Mouse (Mus musculus) Patski (cell line): ENCODE results near the gene Phkg2. TPM values are rescaled to one million over a fixed set of nuclear protein-coding genes. Genes with fewer than 3 reads are reported as not detected.

Experiments used
- ATAC-seq: fragments of 100-300 bp; one replicate; pipeline ENCODE4 v1.8.0; 2021
- CTCF ChIA-PET: fragments of 350-600 bp; sonication (Branson Sonifier 250); formaldehyde crosslinking; loops from one replicate; lab custom pipeline; 2022; ENCODE audit warnings: inconsistent platforms; lab: Charles Lee
- POLR2A ChIA-PET: fragments of 350-600 bp; sonication (Branson Sonifier 250); formaldehyde crosslinking; loops from one replicate; lab custom pipeline; 2022; ENCODE audit warnings: antibody characterized with exemption, inconsistent platforms; lab: Charles Lee
- DNase-seq: peaks from one replicate; pipeline ENCODE4 v3.0.0-alpha.2; 2011; ENCODE audit warnings: low read depth, low spot score
- H3K27me3 ChIP-seq: fragments of 371-371 bp; one replicate; pipeline ENCODE4 v1.5.1; 2021
- CTCF ChIP-seq: fragments of 100-300 bp; IDR thresholded peaks from one replicate; pipeline ENCODE4 v1.5.1; 2021
- in situ Hi-C: fragments of 300-500 bp; cut with MboI; formaldehyde crosslinking; loops from 3 replicates; pipeline ENCODE4 v1.11.1; 2018; ENCODE audit warnings: low pct_unique_long_range_greater_than_20kb, mixed read lengths
- polyA plus RNA-seq: library from polyadenylated mRNA; unstranded; gene quantifications from one replicate; pipeline ENCODE4 v1.2.3, GENCODE M21; 2021

Phkg2 gene
- polyA plus RNA-seq, 1 experiment from 2014 or later, result 48.6 TPM

DNA sequence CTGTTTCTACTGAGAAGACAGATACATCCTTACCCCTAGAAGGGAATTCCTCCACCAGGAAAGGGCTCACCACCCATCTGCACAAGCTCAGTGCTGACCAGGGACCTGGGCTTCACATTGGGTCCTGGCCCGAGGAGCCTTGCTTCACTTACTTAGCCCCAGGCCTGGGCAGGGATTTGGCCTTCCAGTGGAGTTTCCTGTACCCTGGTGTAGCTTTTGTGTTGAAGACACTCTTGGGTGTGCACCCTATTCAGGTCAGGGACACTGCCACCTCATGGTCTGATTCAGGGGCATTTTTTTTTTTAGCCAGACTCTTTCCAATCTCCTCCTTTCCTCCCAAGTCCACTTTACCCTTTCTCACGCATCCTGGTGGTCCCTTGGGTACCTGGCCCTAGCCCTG is 29.8 kb downstream of the Phkg2 start:
- in situ Hi-C loops, result no loop called here
- no peak for ATAC-seq
- no peak for TF ChIP-seq CTCF
- POLR2A ChIA-PET, result interaction anchor here (2.2 to 2.5 kb wide), 2 partner anchors 11 kb away, joined by 7 read pairs; no protein-coding TSS in a partner anchor
- H3K27me3 ChIP-seq, result no peaks in the 10 kb centered on the region
- CTCF ChIA-PET, result interaction anchor here (0.9 to 1.4 kb wide), 2 partner anchors 11 to 13 kb away, joined by 3 read pairs; partner anchors contain the start of gene Zfp629
- DNase-seq, result no peak

DNA sequence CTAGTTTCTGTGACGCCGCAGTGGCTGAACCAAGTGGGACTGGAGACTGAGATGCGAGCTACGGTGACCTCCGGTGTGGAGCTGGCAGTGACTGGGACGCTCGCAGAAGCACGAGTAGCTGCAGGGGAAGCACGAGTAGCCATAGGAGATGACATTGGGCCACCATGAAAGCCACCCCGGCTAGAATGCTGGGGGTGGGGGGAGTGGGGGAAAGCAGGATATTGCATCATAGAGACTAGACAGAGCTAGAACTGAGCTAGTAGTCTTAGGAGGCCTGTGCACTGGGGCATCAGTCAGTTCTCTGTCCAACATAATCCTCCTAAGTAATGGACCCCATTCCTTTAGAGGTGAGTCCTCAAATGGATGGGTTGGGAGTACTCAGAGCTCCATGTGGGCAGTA is 31.1 kb downstream of the Phkg2 start:
- DNase-seq (no peak), ATAC-seq (no peak)
- in situ Hi-C loops, result no loop called here
- CTCF ChIA-PET, result interaction anchor here (1.5 kb wide), 1 partner anchor 14 kb away, joined by 3 read pairs; no protein-coding TSS in a partner anchor
- H3K27me3 ChIP-seq, result no peaks in the 10 kb centered on the region
- POLR2A ChIA-PET, result interaction anchor here (0.9 to 2.2 kb wide), 3 partner anchors 8 to 12 kb away, joined by 3 to 7 read pairs (median 4); no protein-coding TSS in a partner anchor
- TF ChIP-seq CTCF, result no peak

DNA sequence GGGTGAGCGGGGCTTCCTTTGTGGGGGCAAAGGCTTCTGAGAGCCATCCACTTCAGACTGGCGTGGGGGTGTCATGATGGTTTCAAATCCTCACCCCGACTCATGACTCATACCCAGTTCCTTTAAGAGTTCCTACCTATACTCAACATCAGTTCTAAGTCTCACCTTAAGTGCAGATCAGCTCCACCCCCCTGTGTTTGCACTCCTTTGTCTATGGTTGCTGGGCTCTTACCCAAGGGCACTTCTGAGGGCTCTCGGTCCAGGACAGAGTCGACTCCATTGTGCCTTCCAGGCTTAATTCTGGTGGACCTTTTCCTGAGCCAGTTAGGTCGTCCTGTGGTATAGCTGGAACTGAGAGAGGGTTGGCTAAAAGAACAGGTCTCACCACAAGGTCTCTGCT is 34.0 kb downstream of the Phkg2 start:
- ChIA-PET CTCF (no interaction called here), POLR2A (interaction anchor here (0.5 kb wide), 1 partner anchor 132 kb away, joined by 4 read pairs; no protein-coding TSS in a partner anchor)
- DNase-seq (no peak), ATAC-seq (no peak)
- in situ Hi-C loops, result no loop called here
- TF ChIP-seq CTCF, result no peak
- H3K27me3 ChIP-seq, result no peaks in the 10 kb centered on the region

DNA sequence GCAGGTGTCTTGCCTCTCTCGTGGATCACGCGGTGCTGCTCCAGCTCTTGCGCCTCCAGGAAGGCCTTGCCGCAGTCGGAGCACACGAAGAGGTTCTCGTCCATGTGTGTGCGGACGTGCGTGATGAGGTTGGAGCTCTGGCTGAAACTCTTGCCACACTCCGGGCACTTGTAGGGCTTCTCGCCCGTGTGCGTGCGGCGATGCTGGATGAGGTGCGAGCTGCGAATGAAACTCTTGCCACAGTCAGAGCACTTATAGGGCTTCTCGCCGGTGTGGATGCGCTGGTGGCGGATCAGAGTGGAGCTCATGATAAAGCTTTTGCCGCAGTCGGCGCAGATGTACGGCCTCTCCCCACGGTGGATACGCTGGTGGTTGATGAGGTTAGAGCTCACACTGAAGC is 37.9 kb downstream of the Phkg2 start:
- ChIA-PET CTCF (interaction anchor here (0.9 kb wide), 1 partner anchor 12 kb away, joined by 3 read pairs; no protein-coding TSS in a partner anchor), POLR2A (no interaction called here)
- TF ChIP-seq CTCF, result no peak
- in situ Hi-C loops, result no loop called here
- DNase-seq, result no peak
- ATAC-seq, result no peak
- H3K27me3 ChIP-seq, result no peaks in the 10 kb centered on the region

DNA sequence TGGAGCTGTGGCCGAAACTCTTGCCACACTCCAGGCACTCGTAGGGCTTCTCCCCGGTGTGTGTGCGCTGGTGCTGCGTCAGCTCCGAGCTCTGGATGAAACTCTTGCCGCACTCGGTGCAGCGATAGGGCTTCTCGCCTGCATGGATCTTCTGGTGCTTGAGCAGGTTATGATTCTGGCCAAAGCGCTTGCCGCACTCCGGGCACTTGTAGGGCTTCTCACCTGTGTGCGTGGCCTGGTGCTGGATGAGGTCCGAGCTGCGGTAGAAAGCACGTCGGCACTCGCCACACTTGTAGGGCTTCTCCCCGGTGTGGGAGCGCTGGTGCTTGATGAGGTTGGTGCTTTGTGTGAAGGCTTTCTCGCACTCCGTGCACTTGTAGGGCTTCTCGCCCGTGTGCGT is 38.4 kb downstream of the Phkg2 start:
- in situ Hi-C loops, result no loop called here
- ATAC-seq, result no peak
- TF ChIP-seq CTCF, result no peak
- H3K27me3 ChIP-seq, result no peaks in the 10 kb centered on the region
- ChIA-PET POLR2A (no interaction called here), CTCF (no interaction called here)
- no peak for DNase-seq

DNA sequence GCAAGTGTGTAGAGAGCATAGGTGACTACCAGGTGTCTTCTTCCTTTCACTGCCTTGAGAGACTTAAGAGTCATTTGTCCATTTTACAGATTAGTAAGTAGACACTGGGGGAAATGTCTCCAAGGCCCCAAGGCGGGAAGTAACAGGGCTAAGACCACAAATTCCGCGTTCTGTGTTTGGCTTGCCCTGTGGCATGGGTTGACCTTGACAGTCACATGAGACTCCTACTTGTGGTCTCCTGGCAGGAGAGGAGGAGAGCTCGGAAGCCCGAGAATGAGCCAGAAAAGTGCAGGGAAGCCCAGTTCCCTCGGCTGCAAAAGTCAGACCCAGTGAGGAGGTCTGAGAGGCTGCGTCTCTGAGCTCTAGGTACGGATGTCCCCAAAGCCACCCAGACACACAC is 40.4 kb downstream of the Phkg2 start:
- in situ Hi-C loops, result no loop called here
- ChIA-PET POLR2A (interaction anchor here (0.6 to 1.6 kb wide), 2 partner anchors 9 to 49 kb away, joined by 3 to 7 read pairs; no protein-coding TSS in a partner anchor), CTCF (interaction anchor here (1.1 to 1.4 kb wide), 2 partner anchors 26 to 43 kb away, joined by 3 to 4 read pairs; no protein-coding TSS in a partner anchor)
- ATAC-seq, result no peak
- no peak for TF ChIP-seq CTCF
- no peak for DNase-seq
- no peaks in the 10 kb centered on the region for H3K27me3 ChIP-seq

DNA sequence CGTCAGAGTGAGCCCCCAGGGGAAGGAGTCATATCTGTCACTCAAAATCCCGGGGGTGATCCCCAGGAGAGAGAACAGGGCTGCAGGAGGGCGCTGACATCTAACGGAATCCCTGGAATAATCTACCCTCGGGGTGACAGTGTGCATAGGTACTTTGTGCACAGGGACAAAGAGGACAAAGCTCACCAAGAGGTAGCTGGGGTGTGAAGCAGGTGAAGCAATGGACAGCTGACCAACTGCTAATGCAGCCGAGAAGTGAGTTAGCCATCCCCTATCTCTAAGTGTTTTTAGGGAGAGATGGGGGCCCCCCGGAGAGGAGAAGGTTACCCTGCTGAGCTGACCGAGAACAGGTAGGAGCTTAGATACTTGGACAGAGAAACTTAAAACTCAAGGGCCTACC is 41.0 kb downstream of the Phkg2 start:
- ChIA-PET CTCF (interaction anchor here (1.1 kb wide), 1 partner anchor 43 kb away, joined by 3 read pairs; no protein-coding TSS in a partner anchor), POLR2A (interaction anchor here (0.8 to 1.6 kb wide), 2 partner anchors 10 to 23 kb away, joined by 4 to 7 read pairs; no protein-coding TSS in a partner anchor)
- H3K27me3 ChIP-seq, result no peaks in the 10 kb centered on the region
- DNase-seq (no peak), ATAC-seq (no peak)
- in situ Hi-C loops, result no loop called here
- TF ChIP-seq CTCF, result no peak

DNA sequence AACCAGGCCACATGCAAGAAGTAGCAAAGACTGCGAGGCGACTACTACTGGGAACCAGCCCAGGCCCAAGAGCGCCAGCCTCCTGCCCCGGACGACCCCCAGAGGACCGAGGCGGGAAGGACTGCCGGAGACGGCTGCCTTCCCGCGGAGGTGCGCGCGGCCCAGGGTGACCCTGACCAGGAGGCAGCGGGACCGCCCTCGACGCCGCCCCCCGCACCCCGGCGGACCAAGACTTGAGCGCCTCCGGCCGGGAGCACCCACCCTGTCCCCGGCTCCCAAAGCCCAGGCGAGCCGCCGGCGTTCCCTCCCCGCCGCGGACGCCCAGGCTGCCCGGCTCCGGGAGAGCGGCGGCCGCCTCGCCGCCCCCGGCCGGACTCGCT is 41.4 kb downstream of the Phkg2 start:
- ATAC-seq (peak; percentile 15), DNase-seq (no peak)
- in situ Hi-C loops, result no loop called here
- no peaks in the 10 kb centered on the region for H3K27me3 ChIP-seq
- ChIA-PET CTCF (interaction anchor here (1.1 kb wide), 1 partner anchor 42 kb away, joined by 3 read pairs; no protein-coding TSS in a partner anchor), POLR2A (interaction anchor here (0.8 to 1.6 kb wide), 5 partner anchors 10 to 97 kb away, joined by 4 to 7 read pairs (median 4); no protein-coding TSS in a partner anchor)
- TF ChIP-seq CTCF, result no peak

DNA sequence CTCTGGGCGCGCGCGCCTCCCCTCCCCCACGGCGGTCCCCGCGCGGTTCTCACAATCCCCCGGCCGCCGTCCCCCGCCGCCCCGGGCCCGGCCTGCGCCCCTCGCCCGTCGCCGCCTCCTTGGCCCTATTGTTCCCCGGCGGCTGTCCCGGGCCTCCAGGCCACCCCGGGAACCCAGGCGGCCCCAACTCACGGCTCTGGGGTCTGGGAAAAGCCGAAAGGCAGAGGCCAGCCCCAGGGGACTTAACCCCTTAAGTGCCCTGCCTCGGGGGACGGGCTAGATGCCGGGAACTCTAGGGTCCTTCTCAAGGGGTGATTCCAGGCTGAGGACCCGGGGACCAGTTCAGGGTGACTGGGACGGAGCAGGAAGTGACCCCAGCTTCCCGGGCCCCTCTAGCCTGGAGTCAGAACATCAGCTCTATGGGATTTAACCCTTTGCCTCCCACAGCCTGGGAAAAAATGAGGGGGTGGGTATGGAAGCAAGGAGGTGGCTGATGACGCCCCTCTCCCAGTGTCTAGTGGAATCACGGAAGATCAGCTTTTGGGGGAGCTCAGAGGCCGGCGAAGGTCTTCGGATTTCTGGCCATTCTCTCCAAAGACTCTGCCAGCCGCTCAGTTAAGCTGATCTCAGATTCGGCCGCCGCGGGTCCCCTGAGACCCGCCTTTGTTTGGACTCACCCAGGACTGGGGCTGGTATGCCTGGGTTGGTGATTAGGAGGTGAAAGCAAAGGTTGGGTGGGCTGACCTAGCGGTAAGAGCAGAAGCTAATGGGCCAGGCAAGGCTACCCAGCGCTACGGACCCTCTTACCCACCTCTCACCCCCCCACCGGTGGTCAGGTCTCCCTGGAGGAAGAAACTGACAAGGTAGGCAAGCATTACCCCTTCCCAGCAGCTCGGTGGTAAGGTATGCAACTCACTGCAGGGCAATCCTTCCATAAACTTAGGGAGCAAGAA is 42.0 kb downstream of the Phkg2 start, which contains the start of gene Zfp629:
Zfp629 (minus strand) TSS at position 907 of the 953 bp plus-strand sequence.
- TF ChIP-seq CTCF, result no peak
- peak; percentile 38 for DNase-seq
- ChIA-PET CTCF (interaction anchor here (1.0 to 1.8 kb wide), 5 partner anchors 12 to 60 kb away, joined by 3 to 4 read pairs (median 3); no protein-coding TSS in a partner anchor), POLR2A (interaction anchor here (0.7 to 1.6 kb wide), 7 partner anchors 11 to 96 kb away, joined by 3 to 7 read pairs (median 4); no protein-coding TSS in a partner anchor)
- in situ Hi-C loops, result no loop called here
- H3K27me3 ChIP-seq, result no peaks in the 10 kb centered on the region
- peak; percentile 62 for ATAC-seq

DNA sequence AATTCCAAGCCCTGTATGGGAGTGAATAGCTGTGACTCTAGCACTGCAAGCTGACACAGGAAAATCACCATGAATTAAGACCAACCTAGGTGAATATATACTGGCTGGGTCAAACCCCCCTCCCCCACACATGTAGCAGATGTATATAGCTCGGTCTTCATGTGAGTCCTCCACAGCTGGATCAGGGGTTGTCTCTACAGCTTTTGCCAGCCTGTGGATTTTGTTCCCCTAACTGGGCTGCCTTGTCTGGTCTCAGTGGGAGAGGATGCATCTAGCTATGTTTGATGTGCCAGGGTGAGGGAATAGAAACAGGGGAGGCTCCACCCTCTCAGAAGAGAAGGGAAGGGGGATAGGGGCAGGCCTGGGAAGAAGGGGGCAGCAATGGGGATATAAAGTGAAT is 43.2 kb downstream of the Phkg2 start:
- no peaks in the 10 kb centered on the region for H3K27me3 ChIP-seq
- TF ChIP-seq CTCF, result no peak
- CTCF ChIA-PET, result interaction anchor here (0.8 to 1.8 kb wide), 7 partner anchors 10 to 128 kb away, joined by 3 to 5 read pairs (median 4); partner anchors contain the start of gene Fbxl19
- POLR2A ChIA-PET, result interaction anchor here (0.6 to 1.6 kb wide), 8 partner anchors 10 to 283 kb away, joined by 3 to 7 read pairs (median 4); no protein-coding TSS in a partner anchor
- in situ Hi-C loops, result no loop called here
- DNase-seq (no peak), ATAC-seq (no peak)
